Mouse (Mus musculus) myocyte (in vitro differentiated cells): Measurements from ENCODE around the gene Washc4. TPM values are rescaled to one million over a fixed set of nuclear protein-coding genes. Genes with fewer than 3 reads are reported as not detected.

Experiments
- H3K27me3 ChIP-seq: one replicate; pipeline ENCODE4 v1.6.1; 2011; ENCODE audit not compliant: control insufficient read depth, insufficient read depth, insufficient read length
- H3K36me3 ChIP-seq: one replicate; pipeline ENCODE4 v1.6.1; 2011; ENCODE audit not compliant: control insufficient read depth, insufficient read depth
- H3K4me2 ChIP-seq: one replicate; pipeline ENCODE4 v1.6.1; 2011; ENCODE audit warnings: low read depth, control low read depth
- H3K4me3 ChIP-seq: one replicate; pipeline ENCODE4 v1.5.1; 2011; ENCODE audit warnings: mild to moderate bottlenecking, control low read depth, moderate library complexity
- H3K79me2 ChIP-seq: one replicate; pipeline ENCODE4 v1.6.1; 2011; ENCODE audit not compliant: control insufficient read depth, insufficient read depth
- H3ac ChIP-seq: one replicate; pipeline ENCODE4 v1.6.1; 2011; ENCODE audit not compliant: control insufficient read depth, insufficient read length
- CEBPB ChIP-seq: IDR thresholded peaks from 2 replicates; pipeline ENCODE4 v1.6.1; 2011; ENCODE audit warnings: mild to moderate bottlenecking, moderate library complexity; ENCODE audit not compliant: poor library complexity, insufficient read depth, severe bottlenecking
- E2F4 ChIP-seq: IDR thresholded peaks from one replicate; pipeline ENCODE4 v1.6.1; 2011; ENCODE audit warnings: mild to moderate bottlenecking, control low read depth, moderate library complexity; ENCODE audit not compliant: insufficient read depth
- MAX ChIP-seq: IDR thresholded peaks from one replicate; pipeline ENCODE4 v1.6.1; 2011; ENCODE audit warnings: low read depth, mild to moderate bottlenecking, control low read depth
- MYOD1 ChIP-seq, 3 experiments: IDR thresholded peaks; one replicate each; pipeline ENCODE4 v1.6.1; 2011; ENCODE audit warnings: control low read depth in 2 of 3, low read depth in 2 of 3, mild to moderate bottlenecking in 2 of 3, moderate library complexity in 1 of 3; ENCODE audit not compliant: insufficient read length in 2 of 3, control insufficient read depth in 1 of 3
- MYOG ChIP-seq, 3 experiments: IDR thresholded peaks; one replicate each; pipeline ENCODE4 v1.6.1; 2011; ENCODE audit warnings: control low read depth in 2 of 3, low read depth in 2 of 3, mild to moderate bottlenecking in 2 of 3; ENCODE audit not compliant: insufficient read length in 2 of 3, control insufficient read depth in 1 of 3, insufficient read depth in 1 of 3
- POLR2A ChIP-seq: IDR thresholded peaks from one replicate; pipeline ENCODE4 v1.6.1; 2011; ENCODE audit warnings: low read depth, mild to moderate bottlenecking, control low read depth, moderate library complexity; ENCODE audit not compliant: insufficient read length
- POLR2AphosphoS2 ChIP-seq: IDR thresholded peaks from one replicate; pipeline ENCODE4 v1.6.1; 2011; ENCODE audit warnings: low read depth, control low read depth; ENCODE audit not compliant: insufficient read length
- REST ChIP-seq: IDR thresholded peaks from one replicate; pipeline ENCODE4 v1.6.1; 2011; ENCODE audit warnings: mild to moderate bottlenecking, control low read depth, moderate library complexity; ENCODE audit not compliant: insufficient read depth, insufficient read length
- SRF ChIP-seq: IDR thresholded peaks from one replicate; pipeline ENCODE4 v1.6.1; 2011; ENCODE audit warnings: low read depth; ENCODE audit not compliant: control insufficient read depth, insufficient read length
- TCF12 ChIP-seq: IDR thresholded peaks from one replicate; pipeline ENCODE4 v1.6.1; 2011; ENCODE audit warnings: mild to moderate bottlenecking, control low read depth; ENCODE audit not compliant: poor library complexity, insufficient read depth, severe bottlenecking
- TCF3 ChIP-seq: IDR thresholded peaks from one replicate; pipeline ENCODE4 v1.6.1; 2011; ENCODE audit warnings: low read depth, control low read depth; ENCODE audit not compliant: insufficient read length
- USF1 ChIP-seq: IDR thresholded peaks from one replicate; pipeline ENCODE4 v1.6.1; 2011; ENCODE audit warnings: low read depth, mild to moderate bottlenecking, control low read depth, moderate library complexity
- polyA plus RNA-seq: library from polyadenylated mRNA; unstranded; fragments of >200 nt; fragmentation: generic; extraction: Trizol; gene quantifications from one replicate; pipeline ENCODE4 v1.2.1, GENCODE M21; 2012; ENCODE audit warnings: missing spikeins

The Washc4 gene
- polyA plus RNA-seq, 1 experiment, result 7.2 TPM

DNA sequence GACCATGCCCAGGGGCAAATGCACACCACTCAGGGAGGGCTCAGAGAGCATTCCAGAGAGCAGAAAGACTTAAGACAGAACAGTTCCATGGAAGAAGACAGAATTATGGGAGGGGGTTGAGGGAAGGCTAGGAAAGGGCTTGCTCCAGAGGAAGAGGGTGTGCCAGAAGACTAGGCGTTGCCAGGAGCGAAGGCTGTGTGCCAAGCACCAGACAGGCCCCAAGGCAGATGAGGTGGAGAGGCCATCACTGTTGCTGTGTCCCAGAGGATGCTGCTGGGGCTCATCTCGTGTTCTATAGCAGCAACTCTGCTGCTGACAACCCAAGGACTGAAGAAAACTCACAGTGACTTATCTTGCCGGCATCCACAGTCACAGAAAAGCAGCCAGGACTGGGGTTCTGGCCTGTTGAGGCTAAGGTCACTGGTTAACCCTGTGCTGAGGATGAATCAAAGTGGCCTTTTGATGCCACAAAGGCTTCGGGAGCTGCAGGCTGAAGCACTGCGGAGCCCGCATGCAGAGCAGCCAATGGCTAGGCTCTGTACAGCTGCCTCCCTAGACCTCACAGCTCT, 89.3 kb downstream of the Washc4 start:
- no peaks in the 10 kb centered on the region for H3K36me3 ChIP-seq
- no peak overlapping the region for H3K4me2 ChIP-seq
- H3K4me3 ChIP-seq, result no peak overlapping the region
- H3K27me3 ChIP-seq, result no peaks in the 10 kb centered on the region
- no peaks in the 10 kb centered on the region for H3K79me2 ChIP-seq
- no peak for TF ChIP-seq SRF
- no peak overlapping the region for H3ac ChIP-seq

DNA sequence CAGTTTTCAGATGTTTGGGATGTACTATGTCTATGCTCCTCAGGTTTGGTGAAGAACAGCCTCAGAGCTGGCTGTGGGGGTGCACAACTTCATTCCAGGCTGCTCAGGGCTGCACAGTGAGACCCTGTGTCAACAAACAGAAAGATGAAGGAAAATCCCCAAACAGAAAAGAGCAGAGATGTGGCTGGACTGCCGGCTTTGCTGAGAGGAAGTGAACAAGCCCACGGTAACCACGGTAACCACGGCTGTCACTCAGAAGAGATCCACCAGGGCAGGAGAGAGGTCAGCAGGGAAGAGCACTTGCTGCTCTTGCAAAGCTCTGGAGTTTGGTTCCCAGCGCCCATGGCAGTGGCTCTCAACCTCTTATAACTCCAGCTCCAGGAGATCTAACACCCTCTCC, 90.9 kb downstream of the Washc4 start:
- TF ChIP-seq TCF3, result no peak
- no peak for TF ChIP-seq MAX
- no peak for TF ChIP-seq MYOG (IDR thresholded peaks at IDR 0.05; ENCODE audit: control insufficient read depth in 1 of 3, insufficient read depth in 1 of 3, insufficient read length in 2 of 3, low read depth in 2 of 3)
- no peak for TF ChIP-seq SRF
- no peak for TF ChIP-seq E2F4
- no peak for TF ChIP-seq TCF12
- no peak for TF ChIP-seq POLR2A
- no peak for TF ChIP-seq POLR2AphosphoS2
- TF ChIP-seq CEBPB, result no peak
- TF ChIP-seq MYOD1 (IDR thresholded peaks at IDR 0.05; ENCODE audit: control insufficient read depth in 1 of 3, insufficient read length in 2 of 3, low read depth in 2 of 3), result no peak
- no peak for TF ChIP-seq REST
- no peak for TF ChIP-seq USF1
- H3K27me3 ChIP-seq, result no peaks in the 10 kb centered on the region
- H3K79me2 ChIP-seq, result no peaks in the 10 kb centered on the region
- no peak overlapping the region for H3ac ChIP-seq
- H3K36me3 ChIP-seq, result no peaks in the 10 kb centered on the region
- no peak overlapping the region for H3K4me3 ChIP-seq
- H3K4me2 ChIP-seq, result no peak overlapping the region

DNA sequence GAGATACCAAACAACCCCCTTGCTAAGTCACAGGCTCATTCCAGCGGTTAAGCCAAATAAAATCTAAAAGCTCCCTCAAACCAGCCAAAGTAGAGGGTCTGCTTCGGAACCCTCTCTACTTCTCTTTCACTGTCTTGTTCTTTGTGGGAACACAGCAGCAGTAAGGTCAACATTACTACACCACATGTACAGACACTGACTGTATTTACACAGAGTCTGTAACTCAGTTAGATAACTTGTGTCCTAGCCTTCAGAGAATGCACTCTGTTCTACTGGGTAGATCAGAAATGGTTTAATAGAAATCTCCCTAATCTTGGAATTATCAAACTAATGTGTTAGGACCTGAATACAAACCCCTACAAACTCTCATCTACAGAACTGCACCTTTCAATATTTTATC, 92.6 kb downstream of the Washc4 start:
- H3K27me3 ChIP-seq, result no peaks in the 10 kb centered on the region
- no peaks in the 10 kb centered on the region for H3K79me2 ChIP-seq
- H3ac ChIP-seq, result no peak overlapping the region
- H3K36me3 ChIP-seq, result no peaks in the 10 kb centered on the region
- no peak for TF ChIP-seq MYOG (IDR thresholded peaks at IDR 0.05; ENCODE audit: control insufficient read depth in 1 of 3, insufficient read depth in 1 of 3, insufficient read length in 2 of 3, low read depth in 2 of 3)
- no peak for TF ChIP-seq MAX
- H3K4me2 ChIP-seq, result no peak overlapping the region
- H3K4me3 ChIP-seq, result no peak overlapping the region

DNA sequence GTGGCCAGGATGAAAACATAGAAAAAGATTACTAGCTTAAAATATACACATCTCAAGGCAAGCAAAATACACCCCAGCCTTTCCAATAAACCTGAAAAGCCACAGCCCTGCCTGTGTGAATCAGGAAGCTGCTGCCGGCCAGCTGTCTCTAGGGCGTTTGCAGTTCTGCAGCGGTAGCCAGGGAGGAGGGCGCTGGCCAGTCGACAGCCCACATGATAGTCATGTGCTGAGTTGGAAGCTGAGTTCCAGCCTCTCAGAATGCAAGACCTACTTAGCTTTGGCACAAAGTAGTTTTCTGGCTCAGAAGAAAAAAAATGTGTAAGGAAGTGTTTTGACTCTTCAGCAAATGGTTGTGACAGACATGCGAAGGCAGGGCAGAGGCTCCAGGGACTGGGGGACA, 93.7 kb downstream of the Washc4 start:
- no peak overlapping the region for H3K4me3 ChIP-seq
- no peaks in the 10 kb centered on the region for H3K79me2 ChIP-seq
- TF ChIP-seq POLR2A (no peak), REST (no peak), MYOG (IDR thresholded peaks at IDR 0.05; ENCODE audit: control insufficient read depth in 1 of 3, insufficient read depth in 1 of 3, insufficient read length in 2 of 3, low read depth in 2 of 3) (peak; percentile 43 to 92 (median 69)), USF1 (peak; percentile 81), CEBPB (no peak), TCF12 (peak; percentile 37), MYOD1 (IDR thresholded peaks at IDR 0.05; ENCODE audit: control insufficient read depth in 1 of 3, insufficient read length in 2 of 3, low read depth in 2 of 3) (peak; percentile 56 to 84 (median 69)), TCF3 (no peak)
- no peaks in the 10 kb centered on the region for H3K27me3 ChIP-seq
- no peaks in the 10 kb centered on the region for H3K36me3 ChIP-seq
- H3ac ChIP-seq, result no peak overlapping the region
- peak overlapping the region; percentile 44 for H3K4me2 ChIP-seq

DNA sequence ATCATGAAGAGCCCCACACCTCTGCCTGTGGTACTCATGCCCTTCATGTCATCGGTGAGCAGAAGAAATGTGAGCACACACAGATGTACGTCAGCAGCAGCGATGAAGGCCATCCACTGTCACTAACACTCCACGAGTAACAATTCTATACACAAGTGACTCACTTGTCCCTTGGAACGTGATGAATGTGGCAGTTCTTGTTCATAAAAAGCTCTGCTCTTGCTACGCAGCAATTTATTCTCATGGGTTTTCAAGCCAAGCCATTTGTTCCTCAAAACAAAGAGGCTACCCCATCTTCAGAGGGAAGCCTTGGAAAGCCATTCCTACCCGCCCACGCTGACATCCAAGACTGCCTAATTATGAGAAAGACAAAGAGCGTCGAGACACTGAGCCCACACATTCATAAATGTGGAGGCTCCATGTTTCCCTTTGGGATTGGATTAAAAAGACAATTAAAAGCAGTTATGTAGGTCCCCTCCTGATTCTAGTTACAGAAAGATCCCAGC, 96.4 kb downstream of the Washc4 start:
- Histone ChIP-seq H3K79me2 (no peaks in the 10 kb centered on the region), H3K4me3 (no peak overlapping the region), H3K36me3 (no peaks in the 10 kb centered on the region), H3ac (no peak overlapping the region), H3K27me3 (no peaks in the 10 kb centered on the region), H3K4me2 (no peak overlapping the region)
- TF ChIP-seq MYOG (IDR thresholded peaks at IDR 0.05; ENCODE audit: control insufficient read depth in 1 of 3, insufficient read depth in 1 of 3, insufficient read length in 2 of 3, low read depth in 2 of 3), result no peak
- no peak for TF ChIP-seq POLR2A
- TF ChIP-seq USF1, result no peak
- TF ChIP-seq SRF, result no peak
- TF ChIP-seq MYOD1 (IDR thresholded peaks at IDR 0.05; ENCODE audit: control insufficient read depth in 1 of 3, insufficient read length in 2 of 3, low read depth in 2 of 3), result no peak
- TF ChIP-seq MAX, result no peak
- no peak for TF ChIP-seq E2F4
- TF ChIP-seq POLR2AphosphoS2, result no peak
- no peak for TF ChIP-seq TCF3
- no peak for TF ChIP-seq REST
- TF ChIP-seq CEBPB, result no peak

DNA sequence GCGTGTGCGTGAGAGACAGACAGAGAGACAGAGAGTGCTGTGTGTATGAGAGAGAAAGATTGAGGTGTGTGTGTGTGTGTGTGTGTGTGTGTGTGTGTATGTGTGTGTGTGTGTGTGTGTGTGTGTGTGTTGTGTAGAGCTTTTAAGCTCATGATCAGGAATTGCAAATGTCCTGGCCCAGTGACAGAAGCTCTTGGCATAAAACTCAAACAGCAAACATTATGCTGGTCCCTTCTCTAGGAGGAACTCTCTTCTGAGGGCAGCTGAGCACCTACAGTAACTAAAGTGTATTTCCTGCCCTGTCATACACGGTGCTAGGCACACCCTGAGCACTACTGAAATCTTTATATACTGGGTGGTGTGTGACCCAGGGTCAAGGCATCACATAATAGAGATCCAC, 98.1 kb downstream of the Washc4 start:
- H3K79me2 ChIP-seq, result no peaks in the 10 kb centered on the region
- no peaks in the 10 kb centered on the region for H3K27me3 ChIP-seq
- no peak overlapping the region for H3ac ChIP-seq
- no peak overlapping the region for H3K4me2 ChIP-seq
- H3K36me3 ChIP-seq, result no peaks in the 10 kb centered on the region
- TF ChIP-seq REST (no peak), E2F4 (no peak), TCF12 (no peak), POLR2AphosphoS2 (no peak), USF1 (no peak), CEBPB (no peak), SRF (no peak), MYOD1 (IDR thresholded peaks at IDR 0.05; ENCODE audit: control insufficient read depth in 1 of 3, insufficient read length in 2 of 3, low read depth in 2 of 3) (no peak), POLR2A (no peak), TCF3 (no peak), MYOG (IDR thresholded peaks at IDR 0.05; ENCODE audit: control insufficient read depth in 1 of 3, insufficient read depth in 1 of 3, insufficient read length in 2 of 3, low read depth in 2 of 3) (no peak), MAX (no peak)
- no peak overlapping the region for H3K4me3 ChIP-seq
